Mouse (Mus musculus) E14TG2a.4 (cell line): Measurements from ENCODE around the gene Akap2.

Experiments used
- CTCF ChIP-seq: conservative IDR thresholded peaks from 2 replicates; pipeline ENCODE4 v1.5.1; 2014; ENCODE audit warnings: low read length
- POU5F1 ChIP-seq: IDR thresholded peaks from 2 replicates; pipeline ENCODE4 v1.6.1; 2014; ENCODE audit warnings: low read length, borderline replicate concordance

- TF ChIP-seq CTCF (peak; percentile 43), POU5F1 (no peak)
Measured at GRCm38 (mm10) chr4:57879804-57880357, 162.4 kb downstream of the Akap2 start.
